Mouse (Mus musculus) natural killer cell, adult 2 months (primary cell): ENCODE results near the gene Clec2l.

Source experiments
- DNase-seq, 2 experiments: peaks; one replicate each; pipeline ENCODE4 v3.0.0; 2022; ENCODE audit warnings: low spot score in 2 of 2

Clec2l gene

GRCm38 (mm10) chr6:38662714-38663615 is at the start of gene Clec2l:
Clec2l (plus strand) TSS chr6:38663069.
- no peak for DNase-seq

- no peak for DNase-seq
Measured at GRCm38 (mm10) chr6:38622406-38622805, 40.5 kb upstream of the Clec2l start.

GRCm38 (mm10) chr6:38623457-38623856 is 39.4 kb upstream of the Clec2l start:
- DNase-seq = no peak

GRCm38 (mm10) chr6:38624439-38624838 is 38.4 kb upstream of the Clec2l start:
- DNase-seq = no peak

GRCm38 (mm10) chr6:38626086-38626485 is 36.8 kb upstream of the Clec2l start:
- no peak for DNase-seq

- DNase-seq = no peak
Measured at GRCm38 (mm10) chr6:38627081-38627480, 35.8 kb upstream of the Clec2l start.

- no peak for DNase-seq
Measured at GRCm38 (mm10) chr6:38627486-38627885, 35.4 kb upstream of the Clec2l start.

- no peak for DNase-seq
Measured at GRCm38 (mm10) chr6:38629556-38629955, 33.3 kb upstream of the Clec2l start.

- no peak for DNase-seq
Measured at GRCm38 (mm10) chr6:38632826-38633225, 30.0 kb upstream of the Clec2l start.

GRCm38 (mm10) chr6:38634461-38634860 is 28.4 kb upstream of the Clec2l start:
- DNase-seq = no peak

- DNase-seq = peak in 1 of 2 experiments; percentile 21
Measured at GRCm38 (mm10) chr6:38635941-38636851, 26.7 kb upstream of the Clec2l start.

- peak in 1 of 2 experiments; percentile 5 for DNase-seq
Measured at GRCm38 (mm10) chr6:38636852-38637618, 25.8 kb upstream of the Clec2l start, which contains the start of gene Klrg2. Klrg2 (minus strand) TSS chr6:38637242.

- no peak for DNase-seq
Measured at GRCm38 (mm10) chr6:38640401-38640800, 22.5 kb upstream of the Clec2l start.

GRCm38 (mm10) chr6:38641228-38641627 is 21.6 kb upstream of the Clec2l start:
- DNase-seq = no peak

- DNase-seq = no peak
Measured at GRCm38 (mm10) chr6:38641645-38642044, 21.2 kb upstream of the Clec2l start.

- DNase-seq = no peak
Measured at GRCm38 (mm10) chr6:38642593-38642992, 20.3 kb upstream of the Clec2l start.

GRCm38 (mm10) chr6:38643039-38643438 is 19.8 kb upstream of the Clec2l start:
- DNase-seq = no peak

- DNase-seq = peak in 1 of 2 experiments; percentile 17
Measured at GRCm38 (mm10) chr6:38649545-38649944, 13.3 kb upstream of the Clec2l start.

GRCm38 (mm10) chr6:38650263-38650937 is 12.5 kb upstream of the Clec2l start:
- peak; percentile 23 to 48 for DNase-seq

- no peak for DNase-seq
Measured at GRCm38 (mm10) chr6:38661626-38662025, 1.2 kb upstream of the Clec2l start.

- peak; percentile 47 to 58 for DNase-seq
Measured at GRCm38 (mm10) chr6:38669580-38669979, 6.7 kb downstream of the Clec2l start.
